Mouse (Mus musculus): ENCODE data around the gene Kcmf1. TPM values are rescaled to one million over a fixed set of nuclear protein-coding genes. Genes with fewer than 3 reads are reported as not detected.
A peak's percentile ranks its signal among the peaks of the same experiment; 100 is the strongest.
"Not testable (repeated sequence)": the region's sequence is repeated elsewhere in the genome, so short reads cannot be mapped to it uniquely, and the experiment has no call there.

The Kcmf1 gene
- total RNA-seq, 4 experiments from 2014 or later, result 57.9 to 64.6 (median 62.4) TPM

GRCm38 (mm10) chr6:72851633-72852032 lies 48.1 kb downstream of the Kcmf1 start:
- DNase-seq (ENCODE audit: low spot score in 2 of 2), result no peak

- no peak for DNase-seq (ENCODE audit: low spot score in 2 of 2)
These were observed 57.7 kb downstream of the Kcmf1 start for GRCm38 (mm10) chr6:72841986-72842502.

- DNase-seq (ENCODE audit: low spot score in 2 of 2), result no peak
These were observed 58.7 kb downstream of the Kcmf1 start for GRCm38 (mm10) chr6:72840867-72841780.

DNA sequence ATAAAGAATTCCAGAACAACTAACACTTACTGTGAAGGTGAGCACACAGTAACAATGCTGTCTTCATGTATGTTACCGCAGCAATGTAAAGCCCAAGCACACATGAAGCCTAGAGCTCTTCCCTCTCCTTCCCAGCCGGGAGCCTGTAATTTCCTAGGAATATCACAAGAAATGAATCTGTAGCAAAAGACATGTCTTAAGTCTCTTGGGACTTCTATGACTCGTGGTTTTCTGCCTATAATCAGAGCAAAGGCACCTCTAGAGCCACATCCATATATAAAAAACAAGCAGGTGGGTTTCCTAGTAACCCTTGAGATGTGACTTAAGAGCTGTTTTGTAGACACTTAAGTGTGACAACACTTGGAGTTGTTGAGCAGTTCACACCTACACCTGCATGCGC lies 62.0 kb downstream of the Kcmf1 start:
- DNase-seq (ENCODE audit: low spot score in 2 of 2), result no peak

DNA sequence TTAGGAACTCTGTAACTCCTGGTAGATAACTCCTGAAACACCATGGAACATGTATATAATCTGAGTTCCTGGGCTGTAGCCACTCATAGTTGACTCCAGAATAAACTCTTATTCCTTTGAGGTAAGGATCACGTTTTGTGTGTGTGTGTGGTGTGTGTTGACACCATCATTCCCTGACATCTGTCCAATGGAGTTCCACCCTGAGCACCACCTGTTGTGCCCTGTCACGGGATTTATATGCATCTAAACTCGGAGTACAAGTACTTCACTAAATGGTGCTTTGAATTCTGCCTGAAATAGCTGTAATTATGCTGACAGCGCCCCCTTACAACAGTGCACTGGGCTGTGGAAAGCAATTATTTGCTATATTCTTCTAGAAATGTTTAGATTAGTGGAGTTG lies 65.3 kb downstream of the Kcmf1 start:
- no peak for DNase-seq (ENCODE audit: low spot score in 2 of 2)

- DNase-seq (ENCODE audit: low spot score in 2 of 2), result no peak
These were observed 67.9 kb downstream of the Kcmf1 start for GRCm38 (mm10) chr6:72831858-72832257.

GRCm38 (mm10) chr6:72831276-72831675 lies 68.5 kb downstream of the Kcmf1 start:
- peak in 1 of 2 experiments; percentile 68 for DNase-seq (ENCODE audit: low spot score in 2 of 2)

DNA sequence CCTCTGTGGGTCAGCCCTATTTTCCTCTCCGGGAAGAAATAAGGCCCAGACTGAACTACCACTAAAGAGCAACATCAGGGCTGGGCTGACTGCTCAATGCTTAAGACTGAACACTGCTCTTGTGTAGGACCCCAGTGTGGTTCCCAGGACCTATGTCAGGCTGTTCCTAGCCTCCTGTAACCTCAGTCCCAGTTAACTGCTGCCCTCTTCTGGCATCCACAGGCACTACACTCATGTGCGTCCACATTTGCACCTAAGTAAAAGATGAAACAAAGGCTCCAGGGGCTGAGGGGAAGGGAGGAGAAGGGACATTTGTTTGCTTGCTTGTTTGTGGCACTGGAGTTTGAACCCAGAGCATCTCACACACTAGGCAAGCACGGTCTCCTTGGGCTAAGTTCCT lies 70.9 kb downstream of the Kcmf1 start:
- DNase-seq (ENCODE audit: low spot score in 2 of 2), result no peak

DNA sequence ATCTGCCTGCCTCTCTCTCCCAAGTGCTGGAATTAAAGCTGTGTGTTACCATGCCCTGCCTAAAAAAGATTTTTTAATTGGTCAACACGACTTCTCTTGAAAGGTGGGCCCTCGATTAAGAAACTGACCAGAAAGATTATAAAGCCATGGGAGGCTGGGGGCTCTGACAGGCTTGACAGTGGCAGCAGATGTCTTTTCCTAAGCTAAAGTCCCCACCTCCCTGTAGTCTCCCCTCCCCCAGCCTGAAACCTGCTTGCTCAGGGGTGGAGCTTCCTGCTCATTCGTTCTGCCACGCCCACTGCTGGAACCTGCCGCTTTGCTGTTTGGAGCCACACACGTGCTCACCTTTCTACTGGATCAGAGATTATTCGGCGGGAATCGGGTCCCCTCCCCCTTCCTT lies 71.7 kb downstream of the Kcmf1 start:
- DNase-seq (ENCODE audit: low spot score in 2 of 2), result not testable (repeated sequence)

DNA sequence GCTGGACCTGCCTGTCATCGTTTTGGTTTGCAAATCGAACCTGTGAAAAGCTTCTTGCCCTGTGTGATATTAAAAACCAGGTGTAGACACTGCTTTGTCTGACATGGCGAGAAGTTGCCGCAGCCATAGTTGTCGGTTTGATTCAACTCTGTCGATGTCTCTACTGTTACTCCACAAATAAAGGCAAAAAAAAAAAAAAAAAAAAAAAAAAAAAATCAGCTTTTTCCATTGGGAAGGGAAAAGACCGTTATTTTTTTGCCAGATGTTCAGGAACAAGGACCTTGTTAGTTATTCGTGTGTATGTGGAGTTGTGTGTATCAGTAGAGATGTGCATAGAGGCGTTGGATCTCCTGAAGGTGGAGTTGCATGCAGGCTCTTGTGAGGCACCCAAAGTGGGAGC lies 74.0 kb downstream of the Kcmf1 start:
- no peak for DNase-seq (ENCODE audit: low spot score in 2 of 2)

- DNase-seq (ENCODE audit: low spot score in 2 of 2), result no peak
These were observed 74.6 kb downstream of the Kcmf1 start for GRCm38 (mm10) chr6:72824971-72825737.

DNA sequence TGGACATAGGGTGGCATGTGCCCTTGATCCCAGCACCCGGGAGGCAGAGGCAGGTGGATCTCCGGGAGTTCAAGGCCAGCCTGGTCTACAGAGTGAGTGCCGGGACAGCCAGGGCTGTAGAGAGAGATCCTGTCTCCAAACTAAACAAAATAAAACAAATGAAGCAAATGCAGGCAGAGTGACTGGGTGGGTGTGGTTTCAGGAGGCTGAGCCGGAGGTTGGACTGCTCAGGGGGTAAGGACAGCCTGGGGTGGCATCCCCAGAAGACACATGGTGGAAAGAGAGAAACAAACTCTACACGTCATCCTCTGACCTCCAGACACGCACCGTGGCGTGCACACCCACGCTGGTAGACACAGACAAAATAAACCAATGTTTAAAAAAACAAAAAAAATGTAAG lies 86.3 kb downstream of the Kcmf1 start:
- DNase-seq (ENCODE audit: low spot score in 2 of 2), result no peak

DNA sequence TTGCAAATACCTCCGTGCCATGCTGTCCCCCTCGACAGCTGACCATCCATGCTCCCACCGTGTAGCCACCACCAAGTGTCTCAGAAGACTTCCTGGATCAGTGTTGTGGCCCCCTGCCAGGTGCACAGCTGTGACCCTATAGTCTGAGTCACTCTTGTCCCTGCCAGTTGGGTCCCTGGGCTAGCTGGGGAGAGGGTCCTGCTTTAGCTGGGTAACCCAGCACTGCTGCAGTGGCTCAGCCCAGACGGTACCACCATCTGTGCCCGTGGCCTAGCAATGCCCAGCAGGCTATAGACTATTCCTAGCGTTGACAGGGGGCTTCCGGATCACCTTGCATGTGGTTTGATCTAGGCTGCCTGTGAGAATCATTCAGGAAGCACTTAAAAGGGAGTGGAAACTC lies 89.5 kb downstream of the Kcmf1 start:
- no peak for DNase-seq (ENCODE audit: low spot score in 2 of 2)

DNA sequence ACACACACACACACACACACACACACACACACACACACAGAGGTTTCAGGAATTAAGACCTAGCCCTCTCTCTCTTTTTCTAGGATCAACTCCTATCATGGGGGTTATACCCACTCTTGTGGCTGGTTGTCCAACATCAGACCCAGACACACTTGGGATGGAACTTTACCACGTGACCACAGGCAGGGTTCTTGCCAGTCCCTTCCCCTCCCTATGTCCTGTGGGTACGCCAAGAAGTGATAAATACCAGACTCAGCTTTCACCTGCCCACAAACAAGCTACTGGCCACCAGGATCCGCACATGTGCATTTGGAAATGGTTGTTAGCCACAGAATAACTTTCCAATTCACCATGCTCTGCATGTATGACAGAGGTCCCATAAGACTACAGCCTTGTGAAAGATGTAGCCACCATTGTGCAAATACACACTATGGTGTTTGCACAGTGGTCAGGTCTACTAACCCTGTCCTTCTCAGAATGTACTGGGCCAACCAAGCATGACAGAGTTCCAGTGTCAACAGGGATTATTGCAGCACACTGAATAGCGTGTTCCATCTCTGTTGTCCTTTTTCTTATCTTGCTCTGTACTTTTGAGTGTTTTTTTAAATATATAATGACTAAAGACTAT lies 90.1 kb downstream of the Kcmf1 start:
- no peak for DNase-seq (ENCODE audit: low spot score in 2 of 2)

- DNase-seq (ENCODE audit: low spot score in 2 of 2), result no peak
These were observed 91.4 kb downstream of the Kcmf1 start for GRCm38 (mm10) chr6:72808342-72808741.

GRCm38 (mm10) chr6:72803669-72804068 lies 96.1 kb downstream of the Kcmf1 start:
- no peak for DNase-seq (ENCODE audit: low spot score in 2 of 2)

- no peak for DNase-seq (ENCODE audit: low spot score in 2 of 2)
These were observed 97.7 kb downstream of the Kcmf1 start for GRCm38 (mm10) chr6:72802119-72802518.

GRCm38 (mm10) chr6:72800641-72801040 lies 99.1 kb downstream of the Kcmf1 start:
- DNase-seq (ENCODE audit: low spot score in 2 of 2), result no peak

DNA sequence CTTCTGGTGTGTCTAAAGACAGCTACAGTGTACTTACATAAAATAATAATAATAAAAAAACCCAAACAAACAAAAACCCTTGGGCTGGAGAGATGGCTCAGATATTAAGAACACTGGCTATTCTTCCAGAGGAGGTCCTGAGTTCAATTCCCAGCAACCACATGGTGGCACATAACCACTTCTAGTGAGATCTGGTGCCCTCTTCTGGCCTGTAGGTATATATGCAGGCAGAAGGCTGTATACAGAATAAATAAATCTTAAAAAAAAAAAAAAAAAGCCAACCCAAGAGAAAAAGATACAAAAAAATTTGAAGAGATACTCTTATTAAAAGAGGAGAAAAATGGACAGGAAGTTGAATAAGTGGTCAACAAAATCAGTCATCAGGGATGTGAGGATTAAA lies 102.0 kb downstream of the Kcmf1 start:
- no peak for DNase-seq (ENCODE audit: low spot score in 2 of 2)

DNA sequence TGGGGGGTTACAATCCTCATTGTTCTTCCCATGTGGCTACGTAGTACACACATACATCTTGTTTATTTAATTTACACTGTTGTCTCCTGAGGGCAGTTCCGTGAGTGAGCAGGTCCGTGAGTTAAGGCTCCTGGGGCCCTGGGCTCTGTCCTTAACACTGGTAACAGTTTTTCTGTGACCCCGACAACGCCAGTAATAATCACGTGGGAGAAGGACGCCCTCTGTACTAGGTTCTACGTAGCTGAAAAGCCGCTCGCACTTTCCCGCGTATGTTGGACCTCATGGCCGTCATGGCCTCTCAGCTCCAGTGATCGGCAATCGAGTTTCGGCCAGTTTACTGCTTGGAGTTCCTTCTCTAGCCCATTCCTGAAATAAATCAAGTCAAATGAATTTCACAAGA lies 104.3 kb downstream of the Kcmf1 start:
- DNase-seq (ENCODE audit: low spot score in 2 of 2), result no peak

GRCm38 (mm10) chr6:72794870-72795269 lies 104.9 kb downstream of the Kcmf1 start:
- DNase-seq (ENCODE audit: low spot score in 2 of 2), result no peak

DNA sequence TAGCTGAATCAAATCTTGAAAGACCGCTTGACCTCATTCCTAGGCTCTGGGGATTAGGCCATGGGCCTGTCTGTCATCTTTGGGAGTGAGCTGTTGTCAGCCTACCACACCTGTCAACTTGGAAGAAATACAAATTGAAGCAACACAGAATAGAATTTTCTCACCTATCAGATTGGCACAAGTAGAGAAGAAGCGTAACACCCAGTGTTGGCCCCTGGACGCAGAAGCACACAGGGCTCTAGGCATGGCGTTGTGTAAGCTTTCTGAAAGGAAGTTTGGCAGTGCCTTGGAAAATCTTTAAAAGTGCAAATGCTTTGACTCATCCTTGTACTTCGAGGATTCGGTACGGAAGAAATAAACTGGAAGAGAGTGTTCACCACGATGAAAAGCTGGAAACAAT lies 107.1 kb downstream of the Kcmf1 start:
- no peak for DNase-seq (ENCODE audit: low spot score in 2 of 2)
